Mouse (Mus musculus) liver, embryonic 12.5 days (tissue): Measurements from ENCODE around the gene I0C0044D17Rik. TPM values are rescaled to one million over a fixed set of nuclear protein-coding genes. Genes with fewer than 3 reads are reported as not detected.
"Not testable (repeated sequence)": the region's sequence is repeated elsewhere in the genome, so short reads cannot be mapped to it uniquely, and the experiment has no call there.

Source experiments
- ATAC-seq: fragments of 200-750 bp; cut with Nextera tagmentation; 2 replicates; pipeline ENCODE4 v1.8.0; 2017; ENCODE audit warnings: moderate number of reproducible peaks, mild to moderate bottlenecking, moderate library complexity
- H3K27ac ChIP-seq: fragments of 300-500 bp; sonication (generic); 2 replicates; pipeline ENCODE4 v1.5.1; 2016; ENCODE audit warnings: mild to moderate bottlenecking
- H3K27me3 ChIP-seq: fragments of 300-500 bp; sonication (generic); replicated peaks from 2 replicates; pipeline ENCODE4 v1.6.1; 2016; ENCODE audit warnings: mild to moderate bottlenecking, moderate library complexity
- H3K36me3 ChIP-seq: fragments of 300-500 bp; sonication (generic); 2 replicates; pipeline ENCODE4 v1.6.1; 2016; ENCODE audit warnings: mild to moderate bottlenecking, moderate library complexity
- H3K4me1 ChIP-seq: fragments of 300-500 bp; sonication (generic); 2 replicates; pipeline ENCODE4 v1.6.1; 2016
- H3K4me2 ChIP-seq: fragments of 300-500 bp; sonication (generic); 2 replicates; pipeline ENCODE4 v1.6.1; 2016; ENCODE audit warnings: mild to moderate bottlenecking, moderate library complexity
- H3K4me3 ChIP-seq: fragments of 300-500 bp; sonication (generic); 2 replicates; pipeline ENCODE4 v1.5.1; 2016; ENCODE audit warnings: mild to moderate bottlenecking, moderate library complexity
- H3K9ac ChIP-seq: fragments of 300-500 bp; sonication (generic); 2 replicates; pipeline ENCODE4 v1.6.1; 2016; ENCODE audit warnings: mild to moderate bottlenecking, moderate library complexity
- H3K9me3 ChIP-seq: fragments of 300-500 bp; sonication (generic); replicated peaks from 2 replicates; pipeline ENCODE4 v1.6.1; 2016; ENCODE audit warnings: mild to moderate bottlenecking, moderate library complexity
- WGBS: fragments of 180-500 bp; shearing (Covaris S2); methylation state at CpG from one replicate; pipeline ENCODE4 v1.1.7; 2016; ENCODE audit not compliant: insufficient replicate concordance; 5-methylcytosine and 5-hydroxymethylcytosine counted together
- polyA plus RNA-seq: library from polyadenylated mRNA; unstranded; fragments of >200 nt; fragmentation: Nextera tagmentation; extraction: Ambion mirVana; gene quantifications from 2 replicates; pipeline ENCODE4 v1.2.1, GENCODE M21; 2016

I0C0044D17Rik gene
- not detected in 2 replicates for polyA plus RNA-seq

- peaks cover 14% of the 10 kb centered on the region for H3K27me3 ChIP-seq
- H3K9ac ChIP-seq, H3K4me3 ChIP-seq, ATAC-seq, H3K27ac ChIP-seq, H3K4me2 ChIP-seq, H3K9me3 ChIP-seq, H3K4me1 ChIP-seq, H3K36me3 ChIP-seq: not testable (repeated sequence)
- WGBS: 52% methylated on average over 1 of the region's 1 CpGs
Observed at GRCm38 (mm10) chr4:98823740-98824139, at the start of gene I0C0044D17Rik. I0C0044D17Rik (minus strand) TSS chr4:98823840.

GRCm38 (mm10) chr4:98865386-98866237, 42.0 kb upstream of the I0C0044D17Rik start:
- H3K9me3 ChIP-seq: no peaks in the 10 kb centered on the region
- H3K9ac ChIP-seq: no peak overlapping the region
- no peak overlapping the region for H3K27ac ChIP-seq
- no peak overlapping the region for H3K4me2 ChIP-seq
- 75% methylated on average over 14 of the region's 14 CpGs for WGBS
- H3K4me1 ChIP-seq: no peaks in the 10 kb centered on the region
- H3K36me3 ChIP-seq: no peaks in the 10 kb centered on the region
- ATAC-seq: no peak
- no peak overlapping the region for H3K4me3 ChIP-seq
- no peaks in the 10 kb centered on the region for H3K27me3 ChIP-seq

GRCm38 (mm10) chr4:98864546-98864945, 40.9 kb upstream of the I0C0044D17Rik start:
- no peak overlapping the region for H3K4me3 ChIP-seq
- WGBS: 68% methylated on average over 3 of the region's 3 CpGs
- no peaks in the 10 kb centered on the region for H3K27me3 ChIP-seq
- H3K36me3 ChIP-seq: no peaks in the 10 kb centered on the region
- H3K9ac ChIP-seq: no peak overlapping the region
- H3K9me3 ChIP-seq: no peaks in the 10 kb centered on the region
- no peak overlapping the region for H3K4me2 ChIP-seq
- ATAC-seq: no peak
- H3K27ac ChIP-seq: no peak overlapping the region
- no peaks in the 10 kb centered on the region for H3K4me1 ChIP-seq

- no peak overlapping the region for H3K4me3 ChIP-seq
- no peak overlapping the region for H3K27ac ChIP-seq
- H3K27me3 ChIP-seq: no peaks in the 10 kb centered on the region
- no peak for ATAC-seq
- no peaks in the 10 kb centered on the region for H3K4me1 ChIP-seq
- 45% methylated on average over 1 of the region's 2 CpGs for WGBS
- no peaks in the 10 kb centered on the region for H3K9me3 ChIP-seq
- no peak overlapping the region for H3K4me2 ChIP-seq
- H3K36me3 ChIP-seq: no peaks in the 10 kb centered on the region
- H3K9ac ChIP-seq: no peak overlapping the region
Observed at GRCm38 (mm10) chr4:98864094-98864493, 40.5 kb upstream of the I0C0044D17Rik start.

GRCm38 (mm10) chr4:98863451-98863850, 39.8 kb upstream of the I0C0044D17Rik start:
- ATAC-seq: no peak
- 46% methylated on average over 2 of the region's 2 CpGs for WGBS
- H3K36me3 ChIP-seq: no peaks in the 10 kb centered on the region

GRCm38 (mm10) chr4:98858151-98858855, 34.7 kb upstream of the I0C0044D17Rik start:
- no peak for ATAC-seq
- Histone ChIP-seq H3K4me1 (no peaks in the 10 kb centered on the region), H3K36me3 (no peaks in the 10 kb centered on the region), H3K4me2 (no peak overlapping the region), H3K9ac (no peak overlapping the region), H3K9me3 (no peaks in the 10 kb centered on the region), H3K27me3 (no peaks in the 10 kb centered on the region), H3K4me3 (no peak overlapping the region), H3K27ac (no peak overlapping the region)
- WGBS: 49% methylated on average over 4 of the region's 4 CpGs

More at GRCm38 (mm10) chr4:98863451-98863850, 39.8 kb upstream of the I0C0044D17Rik start:
- Histone ChIP-seq H3K27ac (no peak overlapping the region), H3K9ac (no peak overlapping the region), H3K4me3 (no peak overlapping the region), H3K4me1 (no peaks in the 10 kb centered on the region), H3K9me3 (no peaks in the 10 kb centered on the region), H3K4me2 (no peak overlapping the region), H3K27me3 (no peaks in the 10 kb centered on the region)

- WGBS: 66% methylated on average over 11 of the region's 11 CpGs
- ATAC-seq: no peak
Observed at GRCm38 (mm10) chr4:98857037-98857648, 33.5 kb upstream of the I0C0044D17Rik start.

GRCm38 (mm10) chr4:98853926-98854325, 30.3 kb upstream of the I0C0044D17Rik start:
- H3K9me3 ChIP-seq: no peaks in the 10 kb centered on the region
- H3K9ac ChIP-seq: no peak overlapping the region
- no peak overlapping the region for H3K4me2 ChIP-seq
- no peaks in the 10 kb centered on the region for H3K4me1 ChIP-seq
- 79% methylated on average over 4 of the region's 4 CpGs for WGBS
- H3K27me3 ChIP-seq: no peaks in the 10 kb centered on the region
- no peak overlapping the region for H3K27ac ChIP-seq
- ATAC-seq: no peak
- no peaks in the 10 kb centered on the region for H3K36me3 ChIP-seq
- H3K4me3 ChIP-seq: no peak overlapping the region

More at GRCm38 (mm10) chr4:98857037-98857648, 33.5 kb upstream of the I0C0044D17Rik start:
- no peak overlapping the region for H3K9ac ChIP-seq
- no peaks in the 10 kb centered on the region for H3K9me3 ChIP-seq
- no peaks in the 10 kb centered on the region for H3K4me1 ChIP-seq
- no peak overlapping the region for H3K4me3 ChIP-seq
- H3K36me3 ChIP-seq: no peaks in the 10 kb centered on the region
- H3K4me2 ChIP-seq: no peak overlapping the region
- H3K27ac ChIP-seq: no peak overlapping the region
- H3K27me3 ChIP-seq: no peaks in the 10 kb centered on the region

GRCm38 (mm10) chr4:98850485-98850884, 26.8 kb upstream of the I0C0044D17Rik start:
- H3K27ac ChIP-seq, H3K4me1 ChIP-seq, H3K4me3 ChIP-seq, H3K9ac ChIP-seq, ATAC-seq, H3K36me3 ChIP-seq, H3K4me2 ChIP-seq, H3K9me3 ChIP-seq, H3K27me3 ChIP-seq: not testable (repeated sequence)
- 23% methylated on average over 1 of the region's 1 CpGs for WGBS

- Histone ChIP-seq H3K4me3 (no peak overlapping the region), H3K9ac (no peak overlapping the region), H3K4me2 (no peak overlapping the region), H3K4me1 (no peaks in the 10 kb centered on the region), H3K27me3 (no peaks in the 10 kb centered on the region), H3K9me3 (0 out of 2 replicates have a peak, but pooled peaks cover 2% of the 10 kb centered on the region), H3K36me3 (no peaks in the 10 kb centered on the region), H3K27ac (no peak overlapping the region)
- ATAC-seq: no peak
- 53% methylated on average over 6 of the region's 6 CpGs for WGBS
Observed at GRCm38 (mm10) chr4:98847120-98847885, 23.7 kb upstream of the I0C0044D17Rik start.

GRCm38 (mm10) chr4:98846396-98846795, 22.8 kb upstream of the I0C0044D17Rik start:
- no peak for ATAC-seq
- 0 out of 2 replicates have a peak, but pooled peaks cover 2% of the 10 kb centered on the region for H3K9me3 ChIP-seq
- H3K9ac ChIP-seq: no peak overlapping the region
- no peaks in the 10 kb centered on the region for H3K4me1 ChIP-seq
- no peak overlapping the region for H3K4me3 ChIP-seq
- no peak overlapping the region for H3K27ac ChIP-seq
- H3K27me3 ChIP-seq: no peaks in the 10 kb centered on the region
- no peak overlapping the region for H3K4me2 ChIP-seq
- H3K36me3 ChIP-seq: no peaks in the 10 kb centered on the region
- WGBS: 48% methylated on average over 3 of the region's 3 CpGs
